Mouse (Mus musculus): ENCODE data around the gene Hoxa4. TPM values are rescaled to one million over a fixed set of nuclear protein-coding genes. Genes with fewer than 3 reads are reported as not detected.

Gene Hoxa4
- polyA plus RNA-seq, 1 experiment: not detected

GRCm38 (mm10) chr6:52222729-52223128 lies 31.2 kb upstream of the Hoxa4 start:
- TF ChIP-seq POLR2A (IDR thresholded peaks at IDR 0.05; ENCODE audit: extremely low read depth, insufficient read depth, low read length) (no peak), CTCF (IDR thresholded peaks at IDR 0.05; ENCODE audit: extremely low read depth, insufficient read depth, low read length) (no peak)
- H3K4me1 ChIP-seq (ENCODE audit: control insufficient read depth, insufficient read depth, low read length): no peaks in the 10 kb centered on the region
- no peak overlapping the region for H3K4me3 ChIP-seq (ENCODE audit: insufficient read depth, low read length)
- no peak overlapping the region for H3K27ac ChIP-seq (ENCODE audit: insufficient read depth, low read length)

GRCm38 (mm10) chr6:52221993-52222685 lies 30.6 kb upstream of the Hoxa4 start:
- TF ChIP-seq CTCF (IDR thresholded peaks at IDR 0.05; ENCODE audit: extremely low read depth, insufficient read depth, low read length) (no peak), POLR2A (IDR thresholded peaks at IDR 0.05; ENCODE audit: extremely low read depth, insufficient read depth, low read length) (no peak)
- Histone ChIP-seq H3K4me3 (ENCODE audit: insufficient read depth, low read length) (no peak overlapping the region; the same call in 1 of the 2 replicates), H3K27ac (ENCODE audit: insufficient read depth, low read length) (no peak overlapping the region), H3K4me1 (ENCODE audit: control insufficient read depth, insufficient read depth, low read length) (no peaks in the 10 kb centered on the region)

DNA sequence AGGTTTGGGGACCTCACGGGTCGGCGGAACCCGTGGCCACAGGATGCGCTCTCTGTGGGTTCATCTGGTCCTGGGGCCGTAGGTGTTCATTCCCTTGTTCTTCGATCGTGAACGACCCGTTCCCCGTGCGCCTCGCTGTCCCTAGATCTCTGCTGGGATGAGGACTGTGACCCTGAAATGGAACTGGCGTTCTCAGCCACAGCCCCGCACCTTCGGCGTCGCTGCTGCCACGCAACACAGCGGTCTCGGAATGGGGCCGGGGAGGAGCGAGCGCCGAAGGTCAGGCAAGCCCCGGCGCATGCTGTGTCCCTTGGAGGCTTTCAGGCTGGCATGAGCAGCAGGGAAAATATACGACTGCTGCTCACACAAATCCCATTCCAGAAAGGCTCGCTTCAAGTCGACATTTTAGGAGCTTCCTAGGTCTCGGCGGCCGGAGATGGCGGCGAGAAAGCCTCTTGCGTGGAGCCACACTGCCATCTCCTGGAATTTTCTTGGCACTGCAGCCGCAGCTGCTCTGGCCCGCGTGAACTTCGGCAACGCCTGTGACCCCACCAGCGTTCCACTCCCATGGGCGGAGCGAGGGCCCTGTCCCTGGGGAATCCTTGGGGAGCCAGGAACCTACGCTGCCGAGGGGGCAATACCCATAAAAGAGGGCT lies 29.9 kb upstream of the Hoxa4 start, which contains the start of gene Hoxa7:
Gene Hoxa7, minus strand, starts transcription at position 518 of the 656 bp plus-strand sequence.
- no peak within 1 kb of the TSS for H3K27ac ChIP-seq (ENCODE audit: insufficient read depth, low read length)
- TF ChIP-seq POLR2A (IDR thresholded peaks at IDR 0.05; ENCODE audit: extremely low read depth, insufficient read depth, low read length) (no peak), CTCF (IDR thresholded peaks at IDR 0.05; ENCODE audit: extremely low read depth, insufficient read depth, low read length) (peak; percentile 77)
- H3K4me1 ChIP-seq (ENCODE audit: control insufficient read depth, insufficient read depth, low read length): no peaks in the 10 kb centered on the region
- peak within 1 kb of the TSS; percentile 39 for H3K4me3 ChIP-seq (ENCODE audit: insufficient read depth, low read length)

- peak overlapping the region; percentile 39; the same call in 1 of the 2 replicates for H3K4me3 ChIP-seq (ENCODE audit: insufficient read depth, low read length)
- H3K27ac ChIP-seq (ENCODE audit: insufficient read depth, low read length): no peak overlapping the region
- H3K4me1 ChIP-seq (ENCODE audit: control insufficient read depth, insufficient read depth, low read length): no peaks in the 10 kb centered on the region
- TF ChIP-seq CTCF (IDR thresholded peaks at IDR 0.05; ENCODE audit: extremely low read depth, insufficient read depth, low read length) (no peak), POLR2A (IDR thresholded peaks at IDR 0.05; ENCODE audit: extremely low read depth, insufficient read depth, low read length) (no peak)
These were observed 29.3 kb upstream of the Hoxa4 start for GRCm38 (mm10) chr6:52220865-52221310.

DNA sequence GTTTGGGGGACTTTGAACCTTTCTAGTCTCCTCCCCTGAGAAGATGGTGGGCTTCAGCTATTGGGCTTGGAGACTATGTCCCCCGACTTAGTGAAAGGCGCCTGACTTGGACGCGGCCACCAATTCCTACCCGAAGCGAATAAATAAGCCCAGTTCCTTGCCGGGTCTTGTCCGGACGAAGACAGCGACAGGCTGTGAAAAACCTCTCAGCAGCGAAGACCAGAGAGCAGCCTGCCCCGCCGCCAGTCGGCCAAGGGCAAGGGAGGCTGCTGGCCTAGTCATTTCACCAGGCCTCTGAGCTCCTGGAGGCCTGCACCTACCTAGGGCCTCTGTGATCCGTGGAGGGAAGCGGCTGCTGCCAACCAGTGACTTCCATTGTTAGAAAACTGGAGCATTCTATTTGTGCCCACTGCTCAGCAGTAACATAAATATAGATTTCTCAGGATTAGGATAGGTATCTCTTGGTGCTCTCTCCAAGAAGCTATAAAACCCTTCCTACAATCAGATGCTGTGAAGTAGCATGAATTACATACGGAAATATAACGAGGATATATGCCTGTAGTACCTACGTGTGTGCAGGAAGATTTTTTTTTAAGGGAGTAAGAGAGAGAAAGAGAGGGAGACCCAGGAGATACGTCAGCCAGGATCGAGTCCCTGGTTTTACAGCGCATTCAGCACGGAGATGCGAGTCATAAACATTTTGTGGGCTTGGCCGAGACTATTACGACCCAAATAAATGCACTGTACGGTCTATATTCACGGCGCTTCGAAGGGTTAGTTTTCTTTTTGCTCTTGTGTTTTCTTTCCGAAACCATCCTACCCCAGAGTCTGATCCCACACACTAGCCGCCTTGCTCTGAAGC lies 28.7 kb upstream of the Hoxa4 start:
- no peak overlapping the region for H3K4me3 ChIP-seq (ENCODE audit: insufficient read depth, low read length)
- H3K4me1 ChIP-seq (ENCODE audit: control insufficient read depth, insufficient read depth, low read length): no peaks in the 10 kb centered on the region
- no peak overlapping the region for H3K27ac ChIP-seq (ENCODE audit: insufficient read depth, low read length)
- TF ChIP-seq POLR2A (IDR thresholded peaks at IDR 0.05; ENCODE audit: extremely low read depth, insufficient read depth, low read length) (no peak), CTCF (IDR thresholded peaks at IDR 0.05; ENCODE audit: extremely low read depth, insufficient read depth, low read length) (no peak)

DNA sequence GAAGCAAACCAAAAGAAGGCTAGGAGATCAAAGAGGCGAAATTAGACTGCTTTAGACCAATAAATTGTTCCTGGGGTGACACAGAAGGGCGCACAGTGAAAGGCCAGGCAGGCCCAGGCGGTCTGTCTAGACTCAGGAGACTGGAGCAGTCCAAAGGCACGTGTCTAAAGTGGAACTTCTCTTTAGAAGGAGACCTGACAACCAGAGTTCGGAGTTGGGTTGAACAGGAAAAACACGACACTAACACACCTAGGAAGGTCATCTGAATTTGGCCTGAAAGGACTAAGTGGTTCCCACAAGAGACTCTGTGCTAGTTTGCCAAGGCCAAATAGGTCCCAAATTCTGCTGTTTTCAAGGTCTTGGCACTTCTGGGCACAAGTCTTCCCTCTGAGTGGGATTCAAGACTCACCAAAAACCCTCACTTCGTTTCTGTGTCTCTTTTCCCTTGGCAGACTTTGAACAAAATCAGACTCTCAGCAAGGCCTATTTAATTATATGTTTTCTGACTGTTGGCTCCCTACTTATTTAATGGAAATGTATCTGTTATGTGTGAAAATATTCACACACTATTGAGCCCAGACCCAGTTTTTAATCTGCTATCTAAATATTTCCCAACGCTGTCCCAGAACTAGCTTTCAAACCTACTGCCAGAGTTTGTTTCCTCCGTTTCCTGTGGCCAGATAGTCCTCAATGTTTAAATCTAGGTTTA lies 27.8 kb upstream of the Hoxa4 start:
- TF ChIP-seq POLR2A (IDR thresholded peaks at IDR 0.05; ENCODE audit: extremely low read depth, insufficient read depth, low read length) (no peak), CTCF (IDR thresholded peaks at IDR 0.05; ENCODE audit: extremely low read depth, insufficient read depth, low read length) (no peak)
- Histone ChIP-seq H3K4me1 (ENCODE audit: control insufficient read depth, insufficient read depth, low read length) (no peaks in the 10 kb centered on the region), H3K4me3 (ENCODE audit: insufficient read depth, low read length) (no peak overlapping the region), H3K27ac (ENCODE audit: insufficient read depth, low read length) (no peak overlapping the region)

- H3K4me1 ChIP-seq (ENCODE audit: control insufficient read depth, insufficient read depth, low read length): no peaks in the 10 kb centered on the region
- TF ChIP-seq CTCF (IDR thresholded peaks at IDR 0.05; ENCODE audit: extremely low read depth, insufficient read depth, low read length) (no peak), POLR2A (IDR thresholded peaks at IDR 0.05; ENCODE audit: extremely low read depth, insufficient read depth, low read length) (no peak)
- no peak overlapping the region for H3K27ac ChIP-seq (ENCODE audit: insufficient read depth, low read length)
- H3K4me3 ChIP-seq (ENCODE audit: insufficient read depth, low read length): no peak overlapping the region
These were observed 27.2 kb upstream of the Hoxa4 start for GRCm38 (mm10) chr6:52218643-52219215.

- Histone ChIP-seq H3K4me3 (ENCODE audit: insufficient read depth, low read length) (no peak overlapping the region), H3K27ac (ENCODE audit: insufficient read depth, low read length) (no peak overlapping the region), H3K4me1 (ENCODE audit: control insufficient read depth, insufficient read depth, low read length) (no peaks in the 10 kb centered on the region)
- no peak for TF ChIP-seq CTCF (IDR thresholded peaks at IDR 0.05; ENCODE audit: extremely low read depth, insufficient read depth, low read length)
- no peak for TF ChIP-seq POLR2A (IDR thresholded peaks at IDR 0.05; ENCODE audit: extremely low read depth, insufficient read depth, low read length)
These were observed 26.5 kb upstream of the Hoxa4 start for GRCm38 (mm10) chr6:52217895-52218642.
